Mouse (Mus musculus) CD8-positive naive resting alpha-beta T cell, adult 2 months (primary cell): ENCODE measurements around the gene Gimap8.
"Not testable (repeated sequence)": the region's sequence is repeated elsewhere in the genome, so short reads cannot be mapped to it uniquely, and the experiment has no call there.

Experiments used
- DNase-seq, 2 experiments: peaks; one replicate each; pipeline ENCODE4 v3.0.0; 2022; ENCODE audit warnings: low read depth in 2 of 2, low spot score in 2 of 2

Gene Gimap8

GRCm38 (mm10) chr6:48677492-48678345 is 30.7 kb downstream of the Gimap8 start:
- DNase-seq: no peak

- DNase-seq: no peak
Measured at GRCm38 (mm10) chr6:48678391-48678790, 31.4 kb downstream of the Gimap8 start.

GRCm38 (mm10) chr6:48679701-48680100 is 32.7 kb downstream of the Gimap8 start:
- no peak for DNase-seq

- DNase-seq: peak in 1 of 2 experiments; percentile 68
Measured at GRCm38 (mm10) chr6:48680421-48680820, 33.4 kb downstream of the Gimap8 start.

GRCm38 (mm10) chr6:48681472-48682090 is 34.5 kb downstream of the Gimap8 start:
- DNase-seq: no peak

- no peak for DNase-seq
Measured at GRCm38 (mm10) chr6:48682271-48682670, 35.2 kb downstream of the Gimap8 start.

GRCm38 (mm10) chr6:48683263-48683821 is 36.3 kb downstream of the Gimap8 start:
- DNase-seq: not testable (repeated sequence)

GRCm38 (mm10) chr6:48684319-48684718 is 37.3 kb downstream of the Gimap8 start, which contains the start of gene Gimap4:
TSS of gene Gimap4 (plus strand) at chr6:48684549.
- no peak for DNase-seq

- no peak for DNase-seq
Measured at GRCm38 (mm10) chr6:48684806-48685205, 37.8 kb downstream of the Gimap8 start.

GRCm38 (mm10) chr6:48685251-48685650 is 38.2 kb downstream of the Gimap8 start:
- no peak for DNase-seq

- no peak for DNase-seq
Measured at GRCm38 (mm10) chr6:48685694-48686665, 38.9 kb downstream of the Gimap8 start.

- DNase-seq: no peak
Measured at GRCm38 (mm10) chr6:48687077-48687476, 40.0 kb downstream of the Gimap8 start.

GRCm38 (mm10) chr6:48689320-48689719 is 42.3 kb downstream of the Gimap8 start:
- no peak for DNase-seq

- no peak for DNase-seq
Measured at GRCm38 (mm10) chr6:48692962-48693361, 45.9 kb downstream of the Gimap8 start.

- no peak for DNase-seq
Measured at GRCm38 (mm10) chr6:48696830-48697554, 50.0 kb downstream of the Gimap8 start.

GRCm38 (mm10) chr6:48697555-48697930 is 50.5 kb downstream of the Gimap8 start:
- no peak for DNase-seq

- no peak for DNase-seq
Measured at GRCm38 (mm10) chr6:48698066-48698856, 51.2 kb downstream of the Gimap8 start.

GRCm38 (mm10) chr6:48698888-48699287 is 51.9 kb downstream of the Gimap8 start:
- no peak for DNase-seq

- DNase-seq: no peak
Measured at GRCm38 (mm10) chr6:48700251-48701075, 53.4 kb downstream of the Gimap8 start.
